Mouse (Mus musculus): ENCODE data around the gene Csrnp2.

Csrnp2 gene

GRCm38 (mm10) chr15:100433234-100433633 lies 62.1 kb downstream of the Csrnp2 start:
- no peak for ATAC-seq (ENCODE audit: low TSS enrichment)

- no peak for ATAC-seq (ENCODE audit: low TSS enrichment)
Observed at GRCm38 (mm10) chr15:100429959-100430565, 65.2 kb downstream of the Csrnp2 start.

Measured in frontal cortex, adult (tissue).